Mouse (Mus musculus) layer of hippocampus, postnatal 25 days (tissue): ENCODE results near the gene Faf1. TPM values are rescaled to one million over a fixed set of nuclear protein-coding genes. Genes with fewer than 3 reads are reported as not detected.

Experiments used
- DNase-seq, 2 experiments: peaks; one replicate each; pipeline ENCODE4 v3.0.0; 2022; ENCODE audit warnings: mixed read lengths in 2 of 2, low spot score in 1 of 2; ENCODE audit errors: extremely low spot score in 1 of 2
- total RNA-seq, 2 experiments: library from RNA; stranded (reverse); gene quantifications; 2 replicates each; pipeline ENCODE4 v1.2.3; 2021

The Faf1 gene
- total RNA-seq, 2 experiments from 2014 or later = 24.0 to 26.8 TPM

DNA sequence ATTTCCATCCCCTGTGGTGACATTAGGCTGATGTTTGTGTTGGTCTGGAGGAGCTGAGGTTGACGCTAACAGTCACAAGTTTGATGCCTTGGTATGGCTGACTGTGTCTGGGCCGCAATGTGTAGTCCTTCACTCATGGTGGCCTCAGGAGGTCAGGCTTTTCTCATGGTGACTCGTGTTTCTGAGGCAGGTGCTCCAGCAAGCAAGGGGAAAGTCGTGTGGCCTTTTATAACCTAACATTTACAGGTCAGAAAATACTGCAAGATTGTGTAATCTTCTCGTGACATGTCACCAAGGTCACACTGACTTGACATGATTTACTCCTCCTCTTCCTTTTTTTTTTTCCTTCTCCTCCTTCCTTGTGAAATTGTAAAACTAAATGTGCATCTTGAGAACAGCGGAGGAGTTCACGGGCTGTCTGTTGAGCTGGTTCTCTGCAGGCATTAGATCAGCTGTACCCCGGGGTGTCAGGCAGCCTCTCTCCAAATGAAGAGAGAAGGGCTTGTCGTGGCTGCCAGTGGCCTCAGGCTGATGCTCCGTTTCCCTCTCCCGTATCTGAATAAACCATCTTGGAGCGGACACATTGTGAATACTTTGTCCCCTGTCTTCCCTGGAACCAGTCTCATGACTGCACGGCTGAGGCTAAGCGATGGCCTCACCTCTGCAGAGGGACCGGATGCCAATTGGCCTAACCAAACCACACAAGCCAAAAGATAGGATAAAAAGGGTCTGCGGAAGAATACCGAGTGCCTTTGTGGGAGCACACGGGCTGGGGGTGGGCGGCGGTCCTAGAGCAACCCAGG is 311.4 kb downstream of the Faf1 start:
- DNase-seq = no peak

DNA sequence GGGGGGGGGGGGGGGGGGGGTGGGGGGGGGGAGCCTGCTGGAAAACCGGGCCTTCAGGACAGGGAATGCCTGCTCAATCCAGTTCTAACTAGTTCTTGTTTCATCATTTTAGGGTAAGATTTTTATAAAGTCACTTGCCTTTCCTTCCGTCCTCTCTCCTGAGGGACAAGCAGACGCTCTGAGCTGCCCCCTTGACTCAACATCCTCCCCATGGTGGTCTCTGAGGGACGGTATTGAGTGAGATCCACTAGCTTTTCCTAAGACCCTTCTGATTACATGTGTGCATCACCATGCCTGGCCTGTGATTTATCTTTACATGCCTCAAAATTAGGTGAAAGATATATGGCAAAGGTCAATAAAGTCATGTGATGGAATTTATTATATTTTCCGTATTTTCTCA is 312.0 kb downstream of the Faf1 start:
- DNase-seq = no peak

DNA sequence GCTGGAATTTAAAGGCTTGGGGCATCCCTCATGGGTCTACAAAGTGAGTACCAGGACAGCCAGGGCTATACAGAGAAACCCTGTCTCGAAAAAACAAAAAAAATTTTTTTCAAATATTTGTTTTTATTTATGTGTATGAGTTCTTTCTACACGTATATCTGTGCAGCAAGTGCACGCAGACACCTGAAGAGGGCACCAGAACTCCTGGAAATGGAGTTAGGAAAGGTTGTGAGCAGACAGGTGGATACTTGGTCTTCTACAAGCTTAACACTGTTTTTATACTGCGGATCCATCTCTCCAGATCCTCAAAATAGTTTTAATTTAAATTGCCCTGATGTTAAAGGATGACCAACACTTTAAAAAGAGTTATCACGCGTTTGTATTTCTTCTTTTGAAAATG is 312.8 kb downstream of the Faf1 start:
- no peak for DNase-seq

DNA sequence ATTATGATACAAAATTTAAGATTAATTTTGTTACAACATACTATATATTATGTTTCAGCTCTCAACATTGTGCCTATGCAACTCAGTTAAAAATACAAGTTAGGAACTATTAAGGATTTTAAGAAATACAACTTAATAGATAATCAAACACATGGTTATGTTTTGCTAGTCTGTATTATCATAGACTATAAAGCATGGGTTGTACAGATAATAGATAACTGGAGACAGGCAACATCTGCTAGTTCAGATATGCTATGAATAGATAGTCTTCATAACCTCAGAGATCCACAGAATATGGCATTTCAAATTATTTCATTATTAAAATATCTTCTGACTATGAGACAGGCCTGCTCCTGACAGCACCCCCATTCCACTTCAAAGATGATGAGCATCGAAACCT is 329.7 kb downstream of the Faf1 start:
- DNase-seq = no peak

Other genes starting within 250 kb of the Faf1 start
- gene Rnf11, start 191.9 kb upstream of the Faf1 start, total RNA-seq = 100 to 1,000 TPM; 164 to 182 TPM
- not detected for gene 4930522H14Rik, start 145.3 kb upstream of the Faf1 start, total RNA-seq
- gene Cdkn2c, start 9.4 kb upstream of the Faf1 start, total RNA-seq = 1 to 10 TPM; 4.6 to 4.8 TPM